Mouse (Mus musculus) adrenal gland (tissue): Measurements from ENCODE around the gene Park7.

Experiments used
- intact Hi-C: fragments of 180-260 bp; cut with DNase I; formaldehyde crosslinking; loops from one replicate; pipeline ENCODE4 v1.15.1; 2025
- long read RNA-seq, 2 experiments: library from polyadenylated mRNA; unstranded; transcript quantifications; one replicate each; pipeline ENCODE4 v2.0.0; 2020; ENCODE audit warnings: borderline replicate concordance in 1 of 2; ENCODE audit not compliant: insufficient replicate concordance in 1 of 2

The Park7 gene
- long read RNA-seq, experiment 1, transcript Park7-204 (7 exons, 882 nt): minor isoform, 16 of 362 reads
- long read RNA-seq, experiment 1, transcript Park7-201 (7 exons, 908 nt): major isoform, 318 of 362 reads
- long read RNA-seq, experiment 1, partial matches to known transcripts: 18 of 362 reads
- long read RNA-seq, experiment 1, other reads (novel, unspliced or antisense): 8 of 362 reads
- long read RNA-seq, experiment 2, transcript Park7-202 (7 exons, 919 nt): minor isoform, 5 of 417 reads
- long read RNA-seq, experiment 2, transcript Park7-201 (7 exons, 908 nt): major isoform, 379 of 417 reads
- long read RNA-seq, experiment 2, partial matches to known transcripts: 17 of 417 reads
- long read RNA-seq, experiment 2, other reads (novel, unspliced or antisense): 12 of 417 reads

DNA sequence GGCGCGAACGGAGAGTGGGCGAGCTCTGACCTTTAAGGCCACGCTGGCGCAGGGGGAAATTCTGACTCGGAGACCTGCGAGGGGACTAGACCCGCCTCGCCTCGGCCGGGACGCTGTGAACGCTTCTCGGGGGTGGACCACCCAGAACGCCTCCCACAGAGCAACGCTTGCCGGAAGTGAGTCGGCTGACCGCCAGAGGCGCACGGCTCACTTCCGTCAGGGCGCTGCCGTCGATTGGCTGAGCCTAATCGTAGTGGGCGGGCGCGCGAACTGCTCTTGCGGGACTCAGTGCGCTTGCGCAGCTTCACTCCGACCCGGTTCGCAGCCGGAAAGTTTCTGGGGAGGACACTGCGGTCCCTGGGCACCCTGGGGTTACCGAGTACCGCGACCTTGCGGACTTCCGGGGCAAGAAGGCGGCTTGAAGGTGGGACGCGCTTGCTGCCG lies at the start of gene Park7, which contains the start of gene Tnfrsf9:
Gene Park7, minus strand, starts transcription at position 148 of the 444 bp plus-strand sequence.
Gene Tnfrsf9, plus strand, starts transcription at position 273 of the 444 bp plus-strand sequence.
- intact Hi-C loops: no loop called here

DNA sequence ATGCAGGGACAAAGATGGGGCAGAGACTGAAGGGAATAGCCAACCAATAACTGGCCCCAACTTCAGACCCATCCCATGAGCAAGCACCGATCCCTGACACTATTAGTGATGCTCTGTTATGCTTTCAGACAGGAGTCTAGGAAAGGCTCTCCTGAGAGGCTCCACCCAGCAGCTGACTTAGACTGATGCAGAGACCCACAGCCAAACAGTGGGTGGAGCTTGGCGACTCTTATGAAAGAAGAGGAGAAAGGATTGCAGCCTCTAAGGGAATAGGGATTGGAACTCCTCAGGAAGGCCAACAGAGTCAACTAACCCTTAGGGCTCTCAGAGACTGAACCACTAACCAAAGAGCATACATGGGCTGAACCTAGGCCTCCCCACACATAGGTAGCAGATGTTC lies 49.5 kb upstream of the Park7 start:
- intact Hi-C loops: loop anchor here (5.0 kb wide), 1 partner anchor 306 kb away; no protein-coding TSS in a partner anchor

DNA sequence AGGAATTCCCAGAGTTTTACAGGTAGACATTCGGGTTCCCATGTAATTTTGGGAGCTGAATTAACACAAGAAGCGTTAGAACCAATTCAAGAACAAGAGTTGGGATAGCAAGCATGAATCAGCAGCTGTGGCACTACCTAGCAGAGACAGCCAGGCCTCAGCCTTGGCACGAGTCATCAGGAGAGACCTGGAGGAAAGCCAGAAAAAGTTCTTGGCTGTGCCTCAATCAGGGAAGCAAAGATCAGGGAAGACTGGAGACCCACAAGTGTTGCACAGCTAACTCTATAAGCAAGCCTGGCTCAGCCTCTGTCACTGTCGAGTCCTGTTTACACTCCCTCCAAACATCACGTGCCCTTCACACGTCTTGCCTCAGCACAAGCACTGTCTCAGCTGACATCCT lies 48.0 kb upstream of the Park7 start:
- intact Hi-C loops: loop anchor here (5.0 kb wide), 1 partner anchor 305 kb away; no protein-coding TSS in a partner anchor

DNA sequence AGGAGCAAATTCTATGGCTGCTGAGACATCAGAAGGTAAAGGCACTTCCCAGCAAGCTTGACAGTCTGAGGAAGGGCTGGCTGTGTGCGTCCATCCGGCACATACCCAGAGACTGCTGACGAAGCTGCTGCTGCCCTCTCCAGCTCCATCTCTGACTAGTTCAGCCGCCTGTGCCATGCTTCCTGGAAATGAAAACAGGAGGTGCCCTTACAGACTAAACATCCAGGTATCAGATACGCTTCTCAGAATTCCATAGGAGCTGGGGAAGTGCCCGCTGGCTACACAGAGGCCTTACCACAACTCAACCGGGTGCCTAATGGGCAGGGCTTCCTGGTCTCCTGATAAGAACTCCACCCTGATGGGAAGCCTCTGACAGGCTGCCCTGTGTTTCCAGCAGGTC lies 44.3 kb upstream of the Park7 start:
- intact Hi-C loops: no loop called here

DNA sequence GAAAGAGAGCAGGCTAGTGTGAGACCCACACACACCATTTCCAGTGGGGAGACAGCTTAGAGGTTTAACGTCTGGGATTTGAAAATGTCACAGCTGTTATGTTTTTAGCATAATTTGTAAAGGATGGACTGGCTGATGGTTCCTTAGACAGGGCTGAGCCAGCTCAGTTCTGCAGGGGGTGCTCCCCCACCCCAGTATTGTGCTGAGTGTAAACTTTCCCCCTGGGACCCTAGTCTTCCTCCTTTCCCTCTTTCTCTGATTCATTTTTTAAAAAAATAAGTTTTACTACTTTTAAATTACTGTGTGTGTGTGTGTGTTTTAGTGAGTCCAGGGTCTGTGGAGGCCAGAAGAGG lies 42.8 kb upstream of the Park7 start:
- intact Hi-C loops: no loop called here

DNA sequence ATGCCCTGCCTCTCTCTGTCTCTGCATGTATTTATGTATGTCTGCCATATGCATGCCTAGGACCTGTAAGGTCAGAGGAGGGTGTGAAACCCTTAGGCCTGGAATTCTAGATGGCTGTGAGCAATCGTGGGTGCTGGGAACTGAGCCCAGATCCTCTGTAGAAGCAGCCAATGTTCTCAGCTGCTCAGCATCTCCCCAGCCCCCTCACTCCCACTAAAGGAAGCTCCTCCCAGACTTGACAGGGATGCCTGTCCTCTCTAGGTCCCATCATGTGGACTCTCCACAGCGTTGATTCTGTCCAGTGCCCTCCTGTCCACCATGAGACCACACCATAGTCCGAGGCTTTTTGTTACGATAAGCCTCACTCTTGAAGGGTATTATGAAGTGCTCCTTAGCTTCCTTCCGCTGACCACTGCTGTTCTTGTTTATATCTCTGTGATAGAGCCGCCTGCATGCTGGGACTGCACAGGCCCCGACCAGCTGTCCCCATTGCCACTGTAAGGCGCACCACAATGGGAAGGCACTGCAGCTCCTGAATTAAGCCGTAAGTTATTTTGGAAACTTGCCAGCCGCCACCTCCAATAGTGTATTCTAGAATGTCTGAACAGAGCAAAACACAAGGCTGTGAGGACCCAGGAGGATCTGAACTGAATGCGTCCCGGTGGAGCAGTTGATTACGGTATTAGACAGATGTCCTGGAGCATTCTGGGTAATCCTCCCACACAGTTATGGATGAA lies 42.3 kb upstream of the Park7 start:
- intact Hi-C loops: no loop called here

DNA sequence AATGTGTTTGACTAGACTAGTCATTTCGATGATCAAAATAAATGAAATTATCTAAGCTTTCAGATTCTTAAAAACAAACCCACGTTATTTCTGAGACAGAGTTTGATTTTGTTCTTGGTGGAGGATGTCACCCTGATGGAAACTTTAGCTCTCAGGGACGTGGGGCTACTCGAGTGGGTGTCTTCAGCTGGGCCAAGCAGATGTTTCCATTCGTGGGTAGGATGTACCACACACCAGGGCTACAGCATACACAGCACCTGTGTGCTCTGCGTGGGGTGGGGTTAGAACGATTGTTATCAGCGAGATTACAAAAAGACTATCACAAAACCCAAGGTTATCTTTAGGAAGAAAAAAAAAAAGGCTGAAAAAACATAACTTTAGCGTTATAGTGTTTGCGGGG lies 36.7 kb upstream of the Park7 start:
- intact Hi-C loops: no loop called here

DNA sequence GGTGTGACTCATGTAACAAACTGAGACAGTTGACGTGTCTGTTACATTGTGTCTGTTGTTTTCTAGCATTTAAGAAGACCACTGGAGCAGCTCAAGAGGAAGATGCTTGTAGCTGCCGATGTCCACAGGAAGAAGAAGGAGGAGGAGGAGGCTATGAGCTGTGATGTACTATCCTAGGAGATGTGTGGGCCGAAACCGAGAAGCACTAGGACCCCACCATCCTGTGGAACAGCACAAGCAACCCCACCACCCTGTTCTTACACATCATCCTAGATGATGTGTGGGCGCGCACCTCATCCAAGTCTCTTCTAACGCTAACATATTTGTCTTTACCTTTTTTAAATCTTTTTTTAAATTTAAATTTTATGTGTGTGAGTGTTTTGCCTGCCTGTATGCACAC lies 30.5 kb upstream of the Park7 start:
- intact Hi-C loops: no loop called here

DNA sequence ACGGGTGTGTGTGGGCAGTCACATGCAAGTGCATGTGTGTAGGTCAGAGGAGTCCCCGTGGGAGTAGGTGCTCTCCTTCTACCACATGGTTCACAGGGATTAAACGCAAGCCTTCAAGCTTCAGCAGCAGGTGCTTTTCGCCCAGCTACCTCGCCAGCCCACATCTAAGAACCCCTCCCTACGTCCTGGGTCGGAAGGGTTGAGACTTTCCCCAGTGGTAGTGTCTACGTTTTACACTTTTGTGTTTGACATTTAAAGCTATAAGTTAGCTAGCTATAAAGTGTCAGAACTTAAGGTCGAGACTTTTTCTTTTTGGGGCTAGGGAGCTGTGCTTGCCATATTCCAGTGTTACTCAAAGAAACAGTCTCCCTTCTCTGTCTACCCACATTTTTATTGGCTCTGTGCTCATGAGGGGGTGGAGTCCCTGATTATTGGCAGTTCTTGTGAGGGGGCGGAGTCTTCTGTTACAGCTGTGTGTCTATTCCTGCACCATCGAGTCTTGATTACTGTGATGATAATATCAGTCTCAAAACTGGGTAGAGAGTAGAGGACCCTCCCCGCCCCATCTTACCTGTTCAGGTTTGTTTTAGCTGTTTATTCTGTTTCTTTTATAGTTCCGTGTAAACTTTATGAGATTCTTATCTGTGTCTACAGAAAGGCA lies 25.9 kb upstream of the Park7 start:
- intact Hi-C loops: no loop called here

DNA sequence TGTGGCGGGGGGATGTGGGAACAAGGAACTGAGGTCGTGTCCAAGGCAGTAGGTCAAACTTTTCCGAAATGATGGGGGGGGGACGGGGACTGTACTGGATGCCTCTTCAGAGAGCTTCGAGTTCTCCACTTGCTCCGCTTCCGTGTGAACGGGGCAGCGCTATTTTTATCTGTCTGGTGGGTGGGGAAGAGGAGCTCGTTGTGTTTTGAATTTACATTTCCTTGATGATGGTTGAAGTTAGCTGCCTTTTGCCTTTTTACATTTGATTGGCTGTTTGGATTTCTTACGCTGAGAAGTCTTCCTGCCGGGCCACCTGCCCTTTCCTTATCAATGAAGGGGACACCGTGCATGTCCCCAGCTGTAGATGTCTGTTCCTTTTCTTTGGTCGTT lies 23.8 kb upstream of the Park7 start:
- intact Hi-C loops: no loop called here

DNA sequence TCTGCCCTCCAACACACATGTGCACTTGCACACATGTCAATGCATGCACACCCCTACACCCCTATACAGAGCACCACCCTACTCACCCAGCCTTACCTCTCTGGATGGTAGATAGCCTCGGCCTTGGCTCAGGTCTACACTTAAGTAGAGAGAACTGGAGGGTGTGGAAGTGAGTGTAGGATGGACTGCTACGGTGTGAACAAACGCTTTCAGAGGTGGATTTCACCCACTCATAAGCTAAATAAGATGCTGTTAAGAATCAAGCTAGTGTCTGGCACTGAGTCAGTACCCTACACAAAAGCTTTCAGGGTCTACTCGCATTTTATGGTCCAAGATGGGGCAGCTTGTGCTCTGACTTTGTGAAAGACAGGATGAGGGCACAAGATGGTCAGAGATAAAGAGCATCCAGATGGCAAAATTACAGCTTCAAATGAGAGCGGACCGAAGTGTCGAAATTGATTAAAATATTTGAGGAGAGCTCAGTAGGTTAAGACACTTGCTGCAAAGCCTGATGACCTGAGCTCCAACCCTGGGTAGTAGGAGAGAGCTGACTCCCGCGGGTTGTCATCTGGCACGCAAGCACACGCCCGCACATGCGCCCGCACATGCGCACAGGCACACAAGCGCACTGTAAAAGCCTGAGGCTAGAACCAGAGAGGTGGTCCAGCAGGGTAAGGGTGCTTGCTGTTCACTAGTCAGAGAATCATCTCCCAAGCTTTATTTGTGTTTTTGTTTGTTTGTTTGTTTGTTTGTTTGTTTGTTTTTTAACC lies 23.2 kb upstream of the Park7 start:
- intact Hi-C loops: no loop called here

DNA sequence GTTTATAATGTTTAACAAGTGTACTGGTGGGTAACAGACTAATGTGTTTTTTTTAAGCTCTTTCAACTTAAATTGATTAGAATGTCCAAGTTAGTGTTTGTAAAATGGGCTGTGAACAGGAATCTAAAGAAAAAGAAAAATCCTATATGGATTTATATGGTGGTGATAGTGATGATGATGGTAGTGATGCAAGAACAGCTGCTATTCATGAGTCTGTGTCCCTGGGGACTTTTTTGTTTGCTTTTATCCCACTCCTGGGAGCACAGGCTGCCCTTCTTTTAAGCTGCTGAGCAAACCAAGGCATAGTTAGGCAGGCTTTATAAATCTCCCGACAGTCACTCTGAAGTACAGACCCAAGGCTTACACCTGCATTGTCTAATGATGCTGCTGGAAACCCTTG lies 19.3 kb upstream of the Park7 start:
- intact Hi-C loops: no loop called here

DNA sequence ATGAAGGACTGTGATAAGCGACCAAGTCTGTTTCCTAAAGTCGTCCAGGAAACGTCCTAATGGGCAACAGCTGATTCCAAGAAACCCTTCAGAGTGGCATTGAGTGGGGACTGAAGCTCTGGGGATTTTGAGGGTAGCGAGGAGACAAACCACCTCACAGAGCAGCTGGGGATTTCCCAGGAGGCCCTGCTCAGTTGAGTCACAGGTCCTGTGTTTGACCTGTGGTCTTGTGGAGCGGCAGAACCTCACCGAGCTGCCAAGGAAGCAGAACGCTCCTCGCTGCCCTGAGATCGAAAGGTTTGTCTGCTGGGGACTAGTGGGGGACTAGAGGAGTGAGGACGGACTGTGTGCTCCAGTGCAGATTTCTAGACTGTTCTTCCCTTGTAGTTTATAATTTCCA lies 13.6 kb upstream of the Park7 start:
- intact Hi-C loops: loop anchor here (5.0 kb wide), 1 partner anchor 40 kb away; no protein-coding TSS in a partner anchor

DNA sequence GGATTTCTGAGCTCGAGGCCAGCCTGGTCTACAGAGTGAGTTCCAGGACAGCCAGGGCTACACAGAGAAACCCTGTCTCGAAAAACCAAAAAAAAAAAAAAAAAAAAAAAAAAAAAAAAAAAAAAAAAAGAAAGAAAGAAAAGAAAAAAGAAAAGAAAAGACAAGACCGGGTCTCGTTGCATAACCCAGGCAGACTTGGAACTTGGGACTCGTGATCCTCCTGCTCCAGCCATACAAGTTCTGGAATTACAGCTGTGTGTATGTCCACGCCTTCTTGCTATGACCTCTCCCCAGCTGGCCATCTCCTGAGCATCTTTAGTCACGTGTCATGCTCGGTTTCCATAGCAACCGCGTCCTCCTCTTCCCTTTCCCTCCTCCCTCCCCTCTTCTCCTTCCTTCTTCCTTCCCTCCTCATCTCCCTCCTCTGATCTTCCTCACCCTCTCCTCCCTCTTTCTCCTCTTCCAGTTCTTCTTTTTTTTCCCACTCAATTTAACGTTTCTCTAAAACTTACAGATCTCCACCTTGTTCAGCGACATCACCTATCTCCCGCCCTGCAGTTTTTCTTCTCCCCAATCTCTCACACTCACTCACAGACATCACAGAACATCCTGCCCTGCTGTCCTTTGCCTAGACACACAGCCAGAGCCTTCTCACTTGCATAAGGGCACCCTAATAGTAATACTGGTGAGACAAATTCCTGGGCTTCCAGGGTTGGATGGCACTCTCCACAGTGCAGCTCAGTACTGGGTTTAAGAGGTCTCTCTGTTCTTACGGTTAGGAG lies 12.9 kb upstream of the Park7 start:
- intact Hi-C loops: loop anchor here (5.0 kb wide), 1 partner anchor 40 kb away; no protein-coding TSS in a partner anchor

DNA sequence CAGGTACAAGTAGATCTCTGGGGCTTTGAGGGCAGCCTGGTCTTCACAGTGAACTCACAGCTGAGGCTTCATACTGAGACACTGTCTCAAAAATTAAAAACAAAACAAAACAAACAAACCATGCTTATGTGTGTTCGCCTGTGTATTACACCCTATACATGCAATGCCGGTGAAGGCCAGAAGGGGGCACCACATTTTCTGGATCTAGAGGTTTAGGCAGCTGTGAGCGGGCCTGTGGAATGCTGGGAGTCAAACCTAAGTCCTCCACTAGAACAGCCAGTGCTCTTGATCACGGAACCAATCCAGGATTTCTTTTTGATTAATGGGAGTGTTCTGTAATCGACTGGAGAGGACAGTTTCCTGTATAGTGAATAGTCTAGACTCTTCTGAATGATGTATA lies 11.7 kb upstream of the Park7 start:
- intact Hi-C loops: loop anchor here (5.0 kb wide), 1 partner anchor 41 kb away; no protein-coding TSS in a partner anchor

DNA sequence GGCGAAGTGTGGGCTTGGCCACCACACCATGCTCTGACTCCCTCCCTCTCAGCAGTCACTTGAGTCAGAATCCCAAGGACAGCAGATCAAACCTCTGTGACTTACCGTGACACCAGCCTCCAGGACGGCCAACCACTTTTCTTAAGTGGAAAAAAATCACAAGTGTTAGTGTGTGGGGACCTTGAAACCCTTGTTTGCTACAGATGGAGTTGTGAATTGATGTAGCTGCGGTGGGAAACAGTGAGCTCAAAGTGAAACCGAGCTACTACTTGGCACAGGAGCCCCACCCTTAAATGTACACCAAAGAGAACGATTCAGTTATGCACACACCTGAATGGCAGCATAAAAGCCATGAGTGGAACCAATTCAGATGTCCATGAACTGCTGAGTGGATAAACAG lies 10.7 kb upstream of the Park7 start:
- intact Hi-C loops: loop anchor here (5.0 kb wide), 1 partner anchor 42 kb away; no protein-coding TSS in a partner anchor

DNA sequence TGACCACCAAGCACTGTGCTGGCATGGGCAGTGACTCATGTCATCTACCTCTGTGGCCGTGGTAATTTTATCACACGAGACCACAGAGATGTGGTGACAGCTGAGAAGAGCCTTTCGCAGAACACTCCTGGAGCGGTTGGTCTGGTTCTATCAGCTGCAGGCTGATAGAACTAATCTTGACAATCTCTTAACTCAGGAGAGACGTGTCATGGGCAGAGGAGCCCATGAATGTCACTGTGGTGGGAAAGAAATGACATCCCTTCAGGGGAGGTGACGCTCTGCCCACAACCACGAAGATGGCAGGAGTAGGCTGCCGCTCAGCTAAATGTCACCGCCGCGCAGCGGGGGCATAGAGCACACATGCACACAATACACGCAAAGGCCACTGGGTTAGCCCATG lies 10.1 kb upstream of the Park7 start:
- intact Hi-C loops: no loop called here

DNA sequence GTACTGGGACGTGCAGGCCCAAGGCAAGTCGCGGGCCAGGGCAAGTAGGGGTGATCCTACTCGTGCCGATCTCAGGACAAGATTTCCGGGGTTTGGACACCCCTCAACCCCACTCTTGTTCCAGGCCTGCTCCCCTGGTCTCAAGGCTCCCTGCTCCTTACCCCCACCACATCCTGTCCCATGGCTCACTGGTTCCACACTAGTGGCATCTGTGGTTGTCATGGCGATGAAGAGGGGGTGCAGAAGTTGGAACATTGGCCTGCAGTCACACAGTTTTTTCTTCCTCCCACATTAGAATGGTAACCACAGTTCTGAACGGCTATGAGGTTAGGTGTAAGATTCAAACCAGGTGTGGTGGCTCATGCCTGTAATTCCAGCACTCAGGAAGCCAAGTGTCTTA lies 7.0 kb upstream of the Park7 start:
- intact Hi-C loops: no loop called here

DNA sequence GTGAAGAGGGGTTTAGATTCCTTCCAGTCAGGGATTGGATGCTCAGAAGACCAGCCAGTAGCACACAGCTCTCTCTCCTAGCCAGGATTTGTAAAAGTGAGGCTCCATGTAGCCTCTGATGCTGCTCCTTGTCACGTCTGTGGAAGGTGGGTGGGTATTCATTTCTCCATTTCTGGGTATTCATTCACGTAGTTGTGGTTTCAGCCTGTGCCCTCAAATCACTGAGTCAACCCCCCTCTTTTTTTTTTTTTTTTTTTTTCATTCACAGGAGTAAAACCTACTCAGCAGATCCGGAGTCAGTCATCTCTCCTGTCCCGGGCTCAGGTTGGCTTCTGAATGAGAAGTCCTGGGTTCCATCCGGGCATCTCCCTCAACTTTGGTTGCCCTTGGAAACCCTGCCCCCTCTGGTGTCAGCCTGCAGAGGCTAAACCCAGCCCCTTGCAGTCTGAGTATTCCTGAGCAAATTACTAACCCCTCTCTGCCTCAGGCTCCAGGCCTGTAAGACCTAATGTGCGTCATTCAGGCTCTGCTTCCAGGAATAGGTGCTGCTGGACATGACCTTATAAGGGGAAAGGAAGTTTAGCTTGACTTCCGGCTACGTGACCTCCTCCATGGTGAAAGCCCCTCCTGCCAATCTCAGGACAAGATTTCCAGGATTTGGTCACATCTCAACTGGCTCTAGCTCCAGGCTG lies 3.2 kb upstream of the Park7 start:
- intact Hi-C loops: no loop called here
